Mouse (Mus musculus) bone marrow macrophage, adult 2 months (primary cell): ENCODE measurements around the gene Csf2. TPM values are rescaled to one million over a fixed set of nuclear protein-coding genes. Genes with fewer than 3 reads are reported as not detected.

ENCODE experiments used
- H3K27ac ChIP-seq: 2 replicates; pipeline ENCODE4 v1.5.1; 2012; ENCODE audit warnings: low read depth, low read length; ENCODE audit not compliant: insufficient read depth
- H3K4me1 ChIP-seq: 2 replicates; pipeline ENCODE4 v1.6.1; 2012; ENCODE audit warnings: low read length; ENCODE audit not compliant: control insufficient read depth, insufficient read depth
- H3K4me3 ChIP-seq: 2 replicates; pipeline ENCODE4 v1.5.1; 2012; ENCODE audit warnings: mild to moderate bottlenecking, low read length, moderate library complexity; ENCODE audit not compliant: insufficient read depth
- CTCF ChIP-seq: IDR thresholded peaks from 2 replicates; pipeline ENCODE4 v1.5.1; 2012; ENCODE audit warnings: low read depth, mild to moderate bottlenecking, low read length, moderate library complexity
- POLR2A ChIP-seq: IDR thresholded peaks from 2 replicates; pipeline ENCODE4 v1.6.1; 2012; ENCODE audit warnings: mild to moderate bottlenecking, low read depth, low read length, borderline replicate concordance
- polyA plus RNA-seq: library from polyadenylated mRNA; stranded (reverse); fragments of >200 nt; gene quantifications from 2 replicates; pipeline ENCODE4 v1.2.4, GENCODE M21; 2012; ENCODE audit not compliant: missing spikeins, insufficient read depth, insufficient read length

Csf2 gene
- polyA plus RNA-seq, 1 experiment, result not detected

DNA sequence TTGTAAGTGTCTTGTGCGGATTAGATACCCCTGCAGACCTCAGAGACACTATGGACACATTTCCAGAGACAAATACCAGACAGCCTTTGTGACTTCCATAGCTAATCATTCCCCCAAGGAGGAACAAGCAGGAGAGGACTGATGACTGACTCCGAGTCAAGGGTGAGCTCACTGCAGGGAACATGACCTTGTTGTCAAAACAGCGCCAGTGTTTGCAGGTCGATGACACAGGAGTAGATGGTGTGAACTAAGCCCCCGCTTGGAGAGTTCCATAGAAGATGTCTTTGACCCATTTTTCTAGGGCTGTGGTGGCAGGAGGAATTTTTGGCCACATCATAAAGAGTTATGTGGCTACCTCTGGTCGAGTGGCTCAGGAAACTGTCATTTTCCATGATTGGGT, 33.4 kb downstream of the Csf2 start:
- peaks cover 17% of the 10 kb centered on the region for H3K4me1 ChIP-seq
- no peak overlapping the region for H3K27ac ChIP-seq
- no peak overlapping the region for H3K4me3 ChIP-seq
- TF ChIP-seq CTCF (no peak), POLR2A (no peak)

DNA sequence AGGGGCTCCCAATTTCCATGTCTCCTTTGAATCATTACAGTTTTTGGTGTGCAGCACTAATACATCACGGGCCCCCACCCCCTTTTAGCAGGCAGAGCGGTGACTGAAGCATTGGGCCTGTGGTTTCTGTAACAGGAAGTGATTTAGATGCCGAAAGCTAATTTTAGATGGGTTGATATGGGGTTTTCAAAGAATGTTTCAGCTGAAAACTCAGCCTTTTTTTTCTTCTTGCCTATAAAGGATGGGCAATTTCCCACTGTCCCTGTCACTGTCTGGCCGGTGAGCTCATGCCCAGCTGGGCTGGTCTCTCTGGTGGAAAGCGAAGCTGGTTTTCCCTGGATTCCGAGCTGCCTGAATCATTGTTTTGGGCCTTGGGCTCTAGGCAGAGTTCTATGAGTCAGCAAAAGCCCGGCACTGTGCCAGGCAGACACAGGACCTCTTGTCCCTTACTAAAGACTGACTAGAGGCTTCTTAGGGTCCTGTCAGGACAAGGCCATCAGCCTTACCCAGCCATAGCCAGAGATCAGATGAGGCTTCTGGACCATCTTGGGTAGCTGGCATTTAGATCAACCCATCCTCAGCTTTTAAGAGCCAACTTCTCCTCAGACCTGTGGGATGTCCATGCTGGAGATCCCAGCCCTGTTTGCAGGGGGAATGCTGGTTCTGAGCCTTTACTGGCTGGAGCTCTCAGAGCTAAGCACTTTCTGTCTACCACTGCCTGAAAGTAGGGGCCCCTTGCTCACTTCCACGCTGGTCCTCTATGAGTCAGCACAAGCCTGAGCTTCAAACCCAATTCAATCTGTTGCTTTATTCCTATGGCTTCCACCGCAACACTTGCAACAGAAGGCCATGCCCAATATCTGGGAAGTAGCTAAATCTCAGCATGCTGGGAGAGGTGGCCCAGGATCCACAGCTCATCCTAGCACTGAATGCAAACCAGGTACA, 34.7 kb downstream of the Csf2 start:
- TF ChIP-seq CTCF (no peak), POLR2A (no peak)
- Histone ChIP-seq H3K4me3 (peak overlapping the region; percentile 26; the same call in 1 of the 2 replicates), H3K27ac (no peak overlapping the region), H3K4me1 (peaks cover 17% of the 10 kb centered on the region)

DNA sequence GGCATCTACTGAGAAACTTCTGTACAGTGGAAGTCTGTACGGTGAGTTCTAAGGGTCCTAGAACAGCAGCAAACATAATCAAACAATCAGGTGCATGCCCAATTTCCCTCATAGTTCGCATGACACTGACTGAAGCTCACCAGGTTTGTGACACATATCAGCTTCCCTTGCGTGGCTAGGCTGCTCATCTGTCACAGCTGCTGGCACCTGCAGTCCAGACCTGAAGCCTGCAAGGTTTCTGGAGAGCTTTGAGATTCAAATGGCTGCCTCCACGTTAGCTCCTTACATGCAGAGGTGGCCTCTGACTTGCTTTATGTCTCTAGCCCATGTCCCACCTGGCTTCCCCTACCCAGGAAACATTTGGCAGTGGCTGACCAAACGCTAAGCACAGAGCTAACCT, 35.8 kb downstream of the Csf2 start:
- no peak overlapping the region for H3K4me3 ChIP-seq
- no peak for TF ChIP-seq POLR2A
- no peak for TF ChIP-seq CTCF
- H3K27ac ChIP-seq, result no peak overlapping the region
- peaks cover 17% of the 10 kb centered on the region for H3K4me1 ChIP-seq

DNA sequence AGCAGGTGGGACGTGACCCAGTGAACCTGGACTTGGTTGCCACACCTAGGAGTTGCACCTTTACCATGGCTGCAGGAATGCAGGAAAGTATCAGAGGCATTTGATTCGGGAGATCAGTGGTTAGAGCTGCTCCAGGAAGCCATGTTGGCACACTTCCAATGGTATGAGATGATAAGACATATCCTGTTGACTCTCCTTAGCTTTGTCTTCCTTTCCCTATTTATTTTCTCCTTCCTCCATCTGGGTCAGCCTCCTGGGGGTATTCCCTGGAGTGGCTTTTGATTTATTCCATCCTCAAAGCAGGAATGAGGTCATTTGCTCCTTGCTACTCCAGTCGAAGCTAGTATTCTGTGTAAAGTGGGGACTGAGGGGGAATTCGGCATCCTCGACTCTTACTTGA, 42.5 kb downstream of the Csf2 start:
- no peaks in the 10 kb centered on the region for H3K4me1 ChIP-seq
- TF ChIP-seq POLR2A (no peak), CTCF (no peak)

DNA sequence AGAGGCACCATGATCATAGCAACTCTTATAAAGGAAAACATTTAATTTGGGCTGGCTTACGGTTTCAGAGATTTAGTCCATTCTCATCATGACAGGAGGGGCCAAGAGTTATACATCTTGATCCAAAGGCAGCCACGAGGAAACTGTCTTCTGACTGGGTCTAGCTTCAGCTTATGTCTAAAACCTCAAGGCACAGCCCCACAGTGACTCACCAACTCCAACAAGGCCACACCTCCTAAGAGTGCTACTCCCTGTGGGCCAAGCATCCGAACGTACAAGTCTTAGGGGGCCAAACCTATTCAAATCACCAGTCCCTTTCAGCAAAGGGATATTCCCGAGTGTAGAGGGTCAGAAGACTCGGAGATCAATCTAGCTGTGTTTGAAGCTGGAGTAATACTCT, 44.1 kb downstream of the Csf2 start:
- Histone ChIP-seq H3K4me3 (no peak overlapping the region), H3K4me1 (no peaks in the 10 kb centered on the region), H3K27ac (no peak overlapping the region)
- TF ChIP-seq POLR2A, result no peak
- no peak for TF ChIP-seq CTCF

More for the DNA sequence above, 42.5 kb downstream of the Csf2 start:
- H3K27ac ChIP-seq, result no peak overlapping the region
- H3K4me3 ChIP-seq, result no peak overlapping the region

DNA sequence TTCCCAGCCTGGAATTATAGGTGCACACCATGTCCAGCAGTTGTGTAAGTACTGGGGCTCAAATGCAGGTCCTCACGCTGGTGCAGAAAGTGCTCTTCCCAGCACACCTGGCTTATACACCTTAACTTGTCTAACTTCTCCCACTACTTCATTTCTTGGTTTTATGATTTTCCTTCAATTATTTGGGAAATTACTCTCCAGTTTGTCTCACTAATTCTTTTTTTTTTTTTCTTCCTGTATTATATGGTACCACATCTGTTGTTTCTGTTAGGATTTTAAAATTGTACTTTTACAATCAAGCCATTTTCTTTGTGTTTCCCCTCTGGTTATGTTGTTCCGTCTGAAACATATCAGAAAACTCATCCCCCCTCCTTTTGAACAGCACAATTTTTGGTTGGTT, 44.7 kb downstream of the Csf2 start:
- TF ChIP-seq POLR2A (no peak), CTCF (no peak)
- Histone ChIP-seq H3K4me3 (no peak overlapping the region), H3K27ac (no peak overlapping the region), H3K4me1 (no peaks in the 10 kb centered on the region)

DNA sequence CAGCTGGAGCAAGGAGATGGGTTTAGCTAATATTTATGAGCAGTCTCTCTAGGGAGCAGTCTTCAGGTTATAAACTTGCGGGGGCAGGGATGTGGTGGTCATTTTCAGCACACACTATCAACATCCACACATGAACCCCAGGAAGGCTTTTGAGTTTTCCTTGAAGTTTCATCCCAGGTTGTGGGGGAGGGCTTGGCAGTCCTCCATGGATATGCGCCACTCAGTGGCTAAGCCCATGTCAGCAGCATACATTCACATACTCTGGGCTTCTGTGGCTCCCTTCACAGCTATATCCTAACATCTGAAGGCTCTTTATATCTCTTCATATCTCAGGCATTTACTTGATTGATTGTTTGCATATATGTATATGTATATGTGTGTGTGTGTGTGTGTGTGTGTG, 46.3 kb downstream of the Csf2 start:
- no peaks in the 10 kb centered on the region for H3K4me1 ChIP-seq
- no peak for TF ChIP-seq CTCF
- no peak for TF ChIP-seq POLR2A

DNA sequence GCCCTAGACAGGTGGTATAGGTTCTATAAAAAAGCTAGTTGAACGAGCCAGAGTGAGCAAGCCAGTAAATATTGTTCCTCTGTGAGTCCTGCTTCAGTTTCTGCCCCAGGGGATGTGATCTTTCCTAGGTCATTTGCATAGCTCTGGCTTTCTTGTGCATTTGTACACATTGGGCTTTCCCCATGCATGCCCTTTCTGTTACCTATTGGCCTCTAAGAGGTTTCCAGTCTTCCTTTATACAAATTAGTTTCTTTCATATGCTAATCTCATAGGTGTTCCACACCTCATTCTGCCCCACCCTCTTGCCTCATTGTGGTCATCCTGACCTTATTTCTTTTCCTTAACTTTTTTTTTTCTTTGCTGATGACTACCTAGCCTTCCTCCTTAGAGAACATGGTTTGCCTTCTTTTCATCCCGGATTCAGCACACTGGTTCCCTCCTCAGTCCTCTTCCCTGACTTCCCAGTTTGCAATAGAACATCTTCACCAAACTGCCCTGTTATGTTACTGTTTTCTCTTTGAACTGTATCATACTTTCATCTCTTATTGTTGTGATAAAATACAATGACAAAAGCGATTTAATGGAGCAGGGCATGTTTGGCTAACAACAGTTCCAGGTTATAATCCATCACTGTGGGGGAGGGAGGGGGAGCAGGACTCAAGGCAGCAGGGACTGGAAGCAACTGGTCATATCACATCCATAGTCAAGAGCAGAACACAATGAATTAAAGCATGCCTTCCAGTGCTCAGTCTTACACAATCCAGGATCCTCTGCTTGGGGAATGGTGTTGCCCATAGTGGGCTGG, 47.4 kb downstream of the Csf2 start:
- Histone ChIP-seq H3K4me1 (no peaks in the 10 kb centered on the region), H3K27ac (no peak overlapping the region), H3K4me3 (no peak overlapping the region)
- TF ChIP-seq CTCF, result no peak
- no peak for TF ChIP-seq POLR2A

More for the DNA sequence above, 46.3 kb downstream of the Csf2 start:
- H3K4me3 ChIP-seq, result no peak overlapping the region
- no peak overlapping the region for H3K27ac ChIP-seq

DNA sequence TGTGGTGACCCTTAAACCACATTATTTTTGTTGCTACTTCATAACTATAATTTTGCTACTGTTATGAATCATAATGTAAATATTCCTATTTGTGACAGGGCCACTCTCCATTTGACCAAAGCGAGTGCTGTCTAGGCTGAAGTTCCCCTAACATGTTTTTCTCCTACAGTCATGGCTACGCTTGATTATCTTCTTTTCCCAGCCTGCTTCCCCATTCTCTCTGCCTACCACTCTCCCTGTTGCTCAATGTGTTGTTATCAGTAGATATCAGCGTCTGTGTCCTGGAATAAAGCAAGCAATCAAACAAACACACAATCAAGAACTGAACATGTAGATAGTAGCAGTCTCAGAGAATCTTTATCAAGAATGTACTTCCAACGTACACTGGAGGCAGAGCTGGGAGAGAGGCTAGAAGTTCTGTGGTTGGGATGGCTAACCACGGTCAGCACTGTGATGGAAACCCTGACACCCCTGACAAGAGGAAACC, 48.1 kb downstream of the Csf2 start:
- Histone ChIP-seq H3K4me1 (no peaks in the 10 kb centered on the region), H3K27ac (no peak overlapping the region), H3K4me3 (no peak overlapping the region)
- TF ChIP-seq CTCF (no peak), POLR2A (no peak)

Other genes with a start within 250 kb of the Csf2 start
- 4.8 and 6.9 TPM in 2 replicates for gene Slc22a4, start 221.6 kb downstream of the Csf2 start, polyA plus RNA-seq
- 69.0 and 75.4 TPM in 2 replicates for gene Pdlim4, start 180.7 kb downstream of the Csf2 start, polyA plus RNA-seq
- 2.9 and 4.3 TPM in 2 replicates for gene P4ha2, start 149.6 kb downstream of the Csf2 start, polyA plus RNA-seq
- gene Il3, start 17.6 kb upstream of the Csf2 start, polyA plus RNA-seq, result not detected in 2 replicates
- not detected in 2 replicates for gene Acsl6, start 54.1 kb upstream of the Csf2 start, polyA plus RNA-seq
- not detected in 2 replicates for gene Meikin, start 121.0 kb upstream of the Csf2 start, polyA plus RNA-seq
- gene Fnip1, start 188.5 kb upstream of the Csf2 start, polyA plus RNA-seq, result 56.9 and 59.4 TPM in 2 replicates